Mouse (Mus musculus) cortical plate, adult 2 months (tissue): ENCODE data around the gene Gm12185.

Experiments
- CTCF ChIP-seq: fragments of 200-500 bp; IDR thresholded peaks from 2 replicates; pipeline ENCODE4 v1.5.1; 2011; ENCODE audit warnings: mild to moderate bottlenecking, control low read depth, low read length; ENCODE audit not compliant: insufficient read depth; ENCODE audit errors: extremely low read depth
- POLR2A ChIP-seq: fragments of 200-500 bp; IDR thresholded peaks from 2 replicates; pipeline ENCODE4 v1.6.1; 2011; ENCODE audit warnings: mild to moderate bottlenecking, low read length, control low read depth; ENCODE audit not compliant: insufficient read depth; ENCODE audit errors: extremely low read depth

DNA sequence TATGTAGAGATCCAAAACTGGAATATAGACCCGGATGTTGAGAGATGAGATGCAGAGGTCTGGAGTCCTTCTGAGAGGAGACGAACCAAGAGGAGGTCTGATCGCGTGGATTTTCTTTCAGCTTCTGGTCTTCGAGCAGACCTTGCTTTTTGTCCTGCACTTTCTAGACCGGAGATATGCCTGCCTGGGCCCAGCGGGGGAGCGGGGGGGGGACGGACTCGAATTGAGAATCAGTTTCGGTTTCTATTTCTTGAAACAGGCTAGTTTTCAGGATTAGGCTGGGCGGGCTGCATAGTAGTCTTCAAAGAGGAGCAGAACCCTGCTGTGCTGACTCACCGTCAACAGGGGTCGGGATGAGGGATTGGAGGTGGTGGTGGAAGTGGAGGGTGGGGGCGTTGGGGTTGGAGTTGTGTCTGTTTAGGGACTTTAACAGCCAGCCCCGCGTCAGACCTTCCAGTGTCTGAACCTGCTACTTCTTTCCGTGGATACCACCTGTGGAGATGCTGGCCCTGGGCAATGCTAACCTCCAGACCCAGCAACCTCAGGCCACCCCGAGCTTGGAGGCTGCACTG lies 120.7 kb downstream of the Gm12185 start, which contains the start of gene Irgm1:
- TF ChIP-seq CTCF (no peak), POLR2A (no peak)
